Mouse (Mus musculus) cerebellum, postnatal 14 days (tissue): ENCODE results near the gene Tmem160.

Experiments used
- DNase-seq, 2 experiments: peaks; one replicate each; pipeline ENCODE4 v3.0.0; 2021; ENCODE audit warnings: mixed read lengths in 2 of 2

Tmem160 gene

GRCm38 (mm10) chr7:16451656-16452055 is 923 bp upstream of the Tmem160 start:
- DNase-seq, result no peak

- peak; percentile 64 to 66 for DNase-seq
Observed at GRCm38 (mm10) chr7:16453118-16453711, 636 bp downstream of the Tmem160 start.

GRCm38 (mm10) chr7:16455016-16455415 is 2.4 kb downstream of the Tmem160 start:
- DNase-seq, result no peak

DNA sequence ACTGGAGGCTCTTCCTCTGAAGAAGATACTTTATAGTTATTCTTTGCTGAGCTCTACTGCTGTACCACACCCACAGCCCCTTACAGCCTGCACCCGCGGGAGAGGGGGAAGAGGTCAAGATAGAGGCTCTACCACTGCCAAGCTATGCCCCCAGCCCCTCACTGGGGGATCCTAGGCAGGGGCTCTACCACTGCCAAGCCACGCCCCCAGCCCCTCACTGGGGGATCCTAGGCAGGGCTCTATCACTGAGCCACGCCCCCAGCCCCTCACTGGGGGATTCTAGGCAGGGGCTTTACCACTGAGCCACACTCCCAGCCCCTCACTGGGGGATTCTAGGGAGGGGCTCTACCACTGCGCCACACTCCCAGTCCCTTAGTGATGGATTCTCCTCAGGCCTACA is 3.7 kb downstream of the Tmem160 start:
- no peak for DNase-seq

GRCm38 (mm10) chr7:16460566-16460965 is 8.0 kb downstream of the Tmem160 start:
- DNase-seq, result peak; percentile 57 to 69

- no peak for DNase-seq
Observed at GRCm38 (mm10) chr7:16461151-16461550, 8.6 kb downstream of the Tmem160 start.

DNA sequence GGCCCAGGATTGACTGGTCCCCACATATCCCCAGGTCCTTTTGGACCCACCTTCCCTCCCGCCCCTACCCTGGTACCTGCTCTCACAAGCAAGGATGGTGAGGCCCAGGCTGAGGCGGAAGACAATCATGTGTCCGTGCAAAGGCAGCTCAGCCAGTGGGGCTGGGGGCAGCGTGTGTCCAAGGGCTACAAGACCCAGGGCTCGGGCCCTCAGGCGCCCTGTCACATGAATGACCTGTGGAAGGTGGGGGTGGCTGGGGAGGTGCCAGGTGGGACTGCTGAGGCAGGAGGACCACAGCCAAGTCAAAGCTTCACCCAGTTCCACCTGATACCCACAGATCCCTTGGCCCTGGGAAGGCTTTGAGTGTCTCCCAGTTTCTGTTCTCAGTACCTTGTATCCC is 9.1 kb downstream of the Tmem160 start:
- peak in 1 of 2 experiments; percentile 54 for DNase-seq

DNA sequence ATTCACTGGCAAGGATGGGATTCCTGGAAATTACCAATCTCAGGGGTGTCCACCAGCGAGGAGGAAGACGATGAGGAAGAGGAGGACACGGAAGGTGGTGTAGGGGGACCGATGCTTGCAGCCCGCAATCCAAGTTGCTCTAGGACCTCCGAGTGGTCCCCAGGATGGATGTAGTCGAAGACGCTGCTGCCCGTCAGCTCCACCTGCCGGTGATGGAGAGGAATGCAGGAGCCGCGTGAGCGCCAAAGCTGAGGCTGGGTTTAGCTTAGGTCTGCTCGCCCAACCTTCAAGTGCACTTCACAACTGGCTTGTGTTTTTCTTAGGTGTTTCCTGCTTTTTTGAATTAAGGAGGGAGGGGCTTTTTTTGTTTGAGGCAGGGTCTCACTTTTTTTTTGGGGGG is 10.6 kb downstream of the Tmem160 start:
- peak; percentile 93 to 94 for DNase-seq

DNA sequence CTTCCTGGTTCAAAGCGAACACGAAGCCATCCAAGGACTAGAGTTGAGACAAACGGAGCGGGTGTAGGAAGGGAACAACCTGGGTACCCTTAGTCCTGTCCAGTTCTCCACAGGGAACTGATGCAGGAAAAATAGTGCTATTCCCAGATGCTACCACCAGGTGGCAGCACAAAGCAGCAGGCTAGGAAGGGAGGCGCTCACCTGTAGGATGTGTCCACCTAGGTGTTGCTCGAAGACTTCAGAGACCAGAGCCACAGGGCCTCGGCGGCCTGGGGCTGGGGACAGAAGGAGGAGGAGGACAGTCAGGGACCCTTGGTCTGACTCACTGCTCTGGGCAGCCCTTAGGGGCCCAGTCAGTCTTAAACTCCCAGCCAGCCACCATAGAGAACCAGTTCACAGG is 12.6 kb downstream of the Tmem160 start:
- peak; percentile 88 to 93 for DNase-seq

GRCm38 (mm10) chr7:16465568-16465967 is 13.0 kb downstream of the Tmem160 start:
- DNase-seq, result no peak

GRCm38 (mm10) chr7:16466565-16466964 is 14.0 kb downstream of the Tmem160 start:
- peak in 1 of 2 experiments; percentile 52 for DNase-seq

DNA sequence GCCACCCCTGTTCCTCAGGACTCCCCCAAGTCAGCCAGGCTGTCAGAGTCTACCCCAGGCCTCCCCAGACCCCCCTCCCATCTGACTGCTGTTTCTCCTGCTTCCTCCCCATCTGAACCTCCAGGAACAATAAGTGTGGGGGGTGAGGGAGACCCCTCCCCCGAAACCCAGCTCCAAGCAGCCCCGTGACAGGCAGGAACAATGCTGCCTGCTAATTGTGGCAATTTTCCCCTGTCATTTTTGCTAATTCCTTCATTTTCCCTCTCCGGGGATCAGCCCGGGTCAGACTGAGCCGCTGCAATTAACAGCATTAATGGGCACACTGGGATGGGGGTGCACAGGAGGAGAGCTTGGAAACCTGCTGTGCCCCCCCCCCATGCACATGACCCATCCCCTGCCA is 15.5 kb downstream of the Tmem160 start:
- DNase-seq, result no peak

GRCm38 (mm10) chr7:16471549-16471948 is 19.0 kb downstream of the Tmem160 start:
- peak in 1 of 2 experiments; percentile 50 for DNase-seq

GRCm38 (mm10) chr7:16472116-16472709 is 19.6 kb downstream of the Tmem160 start:
- no peak for DNase-seq

DNA sequence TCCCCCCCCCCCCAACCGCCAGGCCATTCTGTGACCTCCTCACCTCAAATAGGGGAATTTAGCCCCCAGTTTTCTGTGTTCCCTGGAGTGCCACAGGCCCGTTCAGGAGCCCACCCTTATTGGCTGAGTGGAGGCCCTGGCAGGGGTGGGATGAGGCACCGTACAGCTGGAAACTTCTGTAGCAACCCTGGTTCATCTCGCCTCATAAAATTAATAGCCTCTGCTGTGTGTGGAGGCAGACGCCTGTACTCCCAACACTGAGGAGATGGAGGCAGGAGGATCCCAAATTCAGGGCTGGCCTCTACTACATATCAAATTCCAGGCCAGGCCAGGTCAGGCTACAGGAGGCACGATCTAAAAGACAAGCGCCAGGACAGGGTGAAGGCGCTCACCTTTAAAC is 21.3 kb downstream of the Tmem160 start:
- DNase-seq, result no peak

DNA sequence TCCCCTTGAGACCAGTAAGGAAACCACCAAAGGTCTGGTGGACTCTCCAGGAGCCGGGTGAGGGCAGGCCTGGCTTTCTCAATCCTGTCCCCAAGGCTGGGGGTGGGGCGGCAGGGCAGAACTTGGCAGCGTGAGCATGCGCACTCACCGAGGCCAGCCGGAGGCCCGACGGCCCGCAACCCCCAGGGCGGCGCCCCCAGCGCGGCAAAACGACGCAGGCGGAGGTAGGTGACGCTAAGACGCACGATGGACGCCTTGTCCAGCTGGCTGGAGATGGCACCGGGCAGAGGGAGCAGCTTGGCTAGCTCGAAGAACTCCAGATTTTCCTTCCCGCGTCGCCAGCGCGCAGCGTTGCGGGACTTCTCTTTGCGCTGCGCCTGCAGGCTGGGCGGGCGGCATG is 21.9 kb downstream of the Tmem160 start:
- DNase-seq, result peak in 1 of 2 experiments; percentile 46

DNA sequence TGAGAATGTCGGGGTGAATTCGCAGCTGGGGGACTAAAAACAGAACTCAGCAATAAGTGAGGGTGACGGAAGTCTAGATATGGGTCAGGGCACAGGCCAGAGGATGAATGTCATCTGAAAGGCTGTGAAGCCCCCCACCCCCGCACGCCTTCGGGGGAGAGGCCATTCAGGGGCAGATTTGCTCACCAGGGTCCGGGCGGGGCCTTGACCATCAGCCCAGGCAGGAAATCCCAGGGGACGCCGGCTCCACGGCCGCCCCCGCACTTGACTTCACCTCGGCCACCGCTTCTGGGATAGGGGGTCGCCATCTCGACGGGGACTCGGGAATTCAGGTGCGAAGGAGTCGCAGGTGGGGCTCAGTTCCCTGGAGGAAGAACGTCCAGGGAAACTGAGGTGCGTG is 22.7 kb downstream of the Tmem160 start:
- no peak for DNase-seq

GRCm38 (mm10) chr7:16475764-16476599 is 23.4 kb downstream of the Tmem160 start:
- no peak for DNase-seq

DNA sequence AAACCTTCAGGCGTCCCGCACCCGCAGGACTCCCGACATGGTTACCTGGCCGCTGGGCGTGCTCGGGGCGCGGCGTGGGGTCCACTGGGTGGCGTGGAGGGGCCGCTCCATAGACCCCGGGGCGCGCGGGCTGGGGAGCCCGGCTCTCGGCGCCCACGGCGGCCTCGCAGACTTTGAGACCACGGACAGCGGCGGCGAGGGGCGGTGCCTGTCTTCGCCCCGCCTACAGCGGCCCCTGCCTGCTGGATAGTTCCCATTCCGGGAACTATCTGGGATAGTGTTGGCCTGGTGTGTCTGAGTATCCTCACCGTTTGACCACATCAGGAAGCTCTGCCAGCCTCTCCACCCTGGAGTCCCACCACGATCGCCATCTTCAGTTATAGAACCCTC is 24.0 kb downstream of the Tmem160 start:
- DNase-seq, result no peak

DNA sequence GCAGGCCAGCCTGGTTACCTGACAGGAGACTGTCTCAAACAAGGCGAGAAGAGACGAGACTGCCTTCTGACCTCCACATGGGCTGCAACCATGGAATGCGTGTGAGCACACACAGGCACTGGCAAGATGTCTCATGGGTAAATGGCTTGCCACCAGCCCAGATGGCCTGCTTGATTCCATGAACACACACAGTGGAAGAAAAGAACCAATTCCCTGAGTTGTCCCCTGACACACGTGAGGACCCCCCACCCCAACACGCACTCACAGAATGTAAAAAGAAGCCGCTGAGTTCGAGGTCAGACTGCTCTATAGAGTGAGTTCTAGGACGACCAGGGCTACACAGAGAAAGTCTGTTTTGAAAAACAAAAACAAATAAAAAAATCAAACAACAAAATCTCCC is 25.0 kb downstream of the Tmem160 start, which contains the start of gene Npas1:
Gene Npas1, minus strand, starts transcription at position 101 of the 400 bp plus-strand sequence.
- no peak for DNase-seq

DNA sequence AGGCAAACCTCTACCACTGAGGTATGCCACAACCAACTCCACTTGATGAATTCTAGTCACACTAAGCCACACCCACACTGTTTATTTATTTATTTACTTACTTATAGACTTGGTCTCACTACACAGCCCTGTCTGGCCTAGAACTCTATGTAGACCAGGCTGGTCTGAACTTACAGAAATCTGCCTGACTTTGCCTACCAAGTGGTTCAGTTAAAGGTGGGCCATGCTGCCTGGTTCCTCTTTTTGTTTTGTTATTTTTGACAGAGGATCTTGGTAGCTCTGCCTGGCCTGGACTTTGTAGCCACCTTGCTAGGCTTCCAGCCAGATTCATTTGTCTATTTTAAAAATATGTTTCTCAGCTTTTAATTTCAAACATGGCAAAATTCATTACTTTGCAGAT is 36.2 kb downstream of the Tmem160 start:
- no peak for DNase-seq

- peak; percentile 56 to 59 for DNase-seq
Observed at GRCm38 (mm10) chr7:16489948-16490347, 37.4 kb downstream of the Tmem160 start.

DNA sequence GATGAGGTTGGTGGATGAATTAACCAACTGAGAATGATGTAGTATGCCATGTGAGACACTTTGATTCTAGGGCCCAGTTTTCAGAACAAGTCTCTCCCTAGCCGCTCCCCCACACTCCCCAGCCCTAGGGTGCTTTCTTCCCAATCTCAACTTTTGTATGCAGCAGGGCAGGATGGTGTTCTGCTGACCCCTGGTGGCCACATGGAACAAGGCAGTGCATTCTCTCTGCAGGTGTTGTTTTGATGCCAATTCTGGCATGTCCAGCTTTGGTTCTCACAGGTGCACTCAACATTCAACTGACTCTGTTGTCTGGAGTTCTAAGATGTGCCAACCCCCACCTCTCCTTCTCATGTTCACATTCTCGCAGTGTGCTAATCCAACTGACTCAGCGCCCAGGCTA is 39.2 kb downstream of the Tmem160 start:
- peak; percentile 87 to 88 for DNase-seq

- DNase-seq, result no peak
Observed at GRCm38 (mm10) chr7:16492211-16492610, 39.6 kb downstream of the Tmem160 start.
